In the genomic region with DNA sequence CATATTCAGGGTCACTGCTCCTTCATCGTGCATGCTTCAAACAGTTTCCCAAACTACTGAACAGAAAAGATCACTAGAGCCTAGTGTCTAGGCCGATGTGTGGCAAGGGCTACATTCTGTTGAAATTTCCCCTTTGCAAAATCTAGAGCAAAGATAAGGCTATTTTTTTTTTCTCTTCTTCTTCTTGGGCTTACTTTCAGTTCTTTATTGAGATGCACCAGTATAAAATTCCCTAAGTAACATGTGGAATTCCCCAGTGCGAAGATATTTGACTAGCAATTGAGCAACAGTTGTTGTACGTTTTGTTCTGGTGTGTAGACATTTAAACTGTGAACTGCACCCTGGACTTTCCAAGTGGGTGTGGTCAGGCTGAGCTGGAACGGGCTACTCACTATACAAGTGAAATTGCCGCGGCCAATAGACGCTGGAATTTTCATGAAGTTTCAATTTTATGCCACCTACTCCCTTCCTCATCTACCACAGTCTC, we compare ENCODE assay signal across 9 mouse cellular contexts. TPM values are rescaled to one million over a fixed set of nuclear protein-coding genes. Genes with fewer than 3 reads are reported as not detected.
DNase-seq lines count a peak whose midpoint lies in the region; ATAC-seq lines count a peak whose summit lies in the region.
"Had no signal": no experiment of that assay in that cellular context is flagged by ENCODE, and none has a peak within 500 bp of the region (broad histone marks: within the 10 kb centered on the region; RNA-seq: fewer than 3 reads in every experiment).

No protein-coding gene starts in this region.

- no peak overlapping the region for H3K9ac ChIP-seq in liver, embryonic 13.5 days
- no peak overlapping the region for H3K9ac ChIP-seq in hindbrain, embryonic 11.5 days (ENCODE audit: low read depth, low read length)
- H3K9ac ChIP-seq: limb, embryonic 12.5 days had no signal

- no peaks in the 10 kb centered on the region for H3K9me3 ChIP-seq in liver, embryonic 13.5 days (replicated peaks)
- no peaks in the 10 kb centered on the region for H3K9me3 ChIP-seq in hindbrain, embryonic 11.5 days (ENCODE audit: control insufficient read depth, low read length)
- H3K9me3 ChIP-seq: limb, embryonic 12.5 days had no signal

- DNase-seq in ovary, adult 18-20 months (ENCODE audit: low spot score): peak; percentile 21
- DNase-seq in ovary, postnatal 14 days (ENCODE audit: low spot score): no peak
- peak; percentile 59 for DNase-seq in gastrocnemius, postnatal 25 days
- DNase-seq in liver, embryonic 13.5 days: no peak
- DNase-seq in splenic B cell, adult 2 months (ENCODE audit: low read depth, low spot score): peak; percentile 85
- no peak for DNase-seq in left cerebral cortex, adult 8-10 months (ENCODE audit: low spot score in 2 of 2)
- DNase-seq in frontal cortex, postnatal 25 days (ENCODE audit: low spot score in 2 of 2): no peak
- DNase-seq in hindbrain, embryonic 11.5 days (ENCODE audit: low spot score): no peak

- peaks cover 8% of the 10 kb centered on the region for H3K4me1 ChIP-seq in liver, embryonic 13.5 days (replicated peaks)
- H3K4me1 ChIP-seq in hindbrain, embryonic 11.5 days (replicated peaks; ENCODE audit: control insufficient read depth, insufficient read depth, low read length): no peaks in the 10 kb centered on the region
- H3K4me1 ChIP-seq: limb, embryonic 12.5 days had no signal

- 48% methylated on average over 8 of the region's 8 CpGs for WGBS in liver, embryonic 13.5 days (ENCODE audit: insufficient replicate concordance)
- WGBS in hindbrain, embryonic 11.5 days: 84% methylated on average over 8 of the region's 8 CpGs

- no peaks in the 10 kb centered on the region for H3K27me3 ChIP-seq in liver, embryonic 13.5 days
- no peaks in the 10 kb centered on the region for H3K27me3 ChIP-seq in splenic B cell, adult 2 months (ENCODE audit: control insufficient read depth, insufficient read depth, low read length, poor library complexity, severe bottlenecking)
- no peaks in the 10 kb centered on the region for H3K27me3 ChIP-seq in hindbrain, embryonic 11.5 days (ENCODE audit: control insufficient read depth, insufficient read depth, low read length)
- H3K27me3 ChIP-seq: limb, embryonic 12.5 days had no signal

- ATAC-seq in liver, embryonic 13.5 days (ENCODE audit: low read depth): peak; percentile 57
- ATAC-seq in hindbrain, embryonic 11.5 days (ENCODE audit: low FRiP score): no peak

- H3K36me3 ChIP-seq in liver, embryonic 13.5 days: peaks cover 9% of the 10 kb centered on the region; the same call in 1 of the 2 replicates
- H3K36me3 ChIP-seq in splenic B cell, adult 2 months (ENCODE audit: control insufficient read depth, insufficient read depth, low read length, poor library complexity, severe bottlenecking): peaks cover 12% of the 10 kb centered on the region
- H3K36me3 ChIP-seq in hindbrain, embryonic 11.5 days (ENCODE audit: control insufficient read depth, insufficient read depth, low read length): no peaks in the 10 kb centered on the region

- H3K4me3 ChIP-seq in liver, embryonic 13.5 days (replicated peaks): no peak overlapping the region
- H3K4me3 ChIP-seq in hindbrain, embryonic 11.5 days (ENCODE audit: low read depth, low read length): no peak overlapping the region
- H3K4me3 ChIP-seq: limb, embryonic 12.5 days had no signal

- no peak overlapping the region for H3K4me2 ChIP-seq in liver, embryonic 13.5 days
- H3K4me2 ChIP-seq in hindbrain, embryonic 11.5 days (replicated peaks; ENCODE audit: low read depth, low read length): no peak overlapping the region
- H3K4me2 ChIP-seq: limb, embryonic 12.5 days had no signal

- H3K27ac ChIP-seq in liver, embryonic 13.5 days: no peak overlapping the region
- no peak overlapping the region for H3K27ac ChIP-seq in hindbrain, embryonic 11.5 days (ENCODE audit: low read depth, low read length)
- H3K27ac ChIP-seq: limb, embryonic 12.5 days had no signal

RNA-seq across cellular contexts. Expression of gene Tnfaip3, which starts 6.2 kb away (rescaled TPM):
- total RNA-seq in gastrocnemius, postnatal 25 days (2021): 1 to 10 TPM; 2.2 to 2.7 TPM
- 0.71 and 0.80 TPM in 2 replicates for polyA plus RNA-seq in liver, embryonic 13.5 days (2015; fragmentation: Nextera tagmentation; extraction: Ambion mirVana)
- 1 to 10 TPM; 3.6 to 5.4 (median 4.2) TPM for total RNA-seq in left cerebral cortex, adult 8-10 months (2022)
- 1.4 and 2.0 TPM in 2 replicates for polyA plus RNA-seq in hindbrain, embryonic 11.5 days (2014; fragmentation: Nextera tagmentation; extraction: Ambion mirVana)

Comparison
In these comparisons a context has a peak if more than half of its experiments do, and no peak if none do; other contexts are left out.
1. DNase-seq: peak in ovary, adult 18-20 months (single experiment), gastrocnemius, postnatal 25 days (single experiment) and splenic B cell, adult 2 months (single experiment); none in ovary, postnatal 14 days (single experiment), liver, embryonic 13.5 days (single experiment), left cerebral cortex, adult 8-10 months (0 of 2), frontal cortex, postnatal 25 days (0 of 2) and hindbrain, embryonic 11.5 days (single experiment).